11 mouse cellular contexts compared by ENCODE assay signal in the genomic region with DNA sequence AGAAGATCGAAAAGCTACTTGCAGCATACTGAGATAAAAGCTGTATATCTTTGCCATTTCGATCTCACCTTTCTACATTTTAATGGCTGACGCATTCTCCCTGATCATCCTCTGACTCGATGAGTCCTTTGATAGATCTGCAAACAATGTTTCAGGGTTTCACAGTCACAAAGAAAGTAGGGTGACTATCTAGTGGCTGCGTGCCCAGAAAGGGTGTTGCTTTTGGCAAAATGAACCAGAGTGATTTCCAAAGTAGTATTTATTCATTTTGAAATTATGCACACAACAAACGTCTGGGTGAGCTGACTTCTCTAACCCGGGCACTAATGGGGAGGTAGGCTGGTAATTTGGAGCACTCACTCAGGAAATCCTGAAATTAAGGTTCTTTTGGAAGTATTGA.
A peak's percentile ranks its signal among the peaks of the same experiment; 100 is the strongest.
DNase-seq lines count a peak whose midpoint lies in the region; TF ChIP-seq lines count a peak whose summit lies in the region.
"Had no signal": no experiment of that assay in that cellular context is flagged by ENCODE, and none has a peak within 500 bp of the region (broad histone marks: within the 10 kb centered on the region; RNA-seq: fewer than 3 reads in every experiment).

No protein-coding gene starts in this region.

- peak; percentile 5 for DNase-seq in gastrocnemius, postnatal 14 days
- no peak for DNase-seq in gastrocnemius, postnatal 4 days (ENCODE audit: low spot score in 2 of 2)
- DNase-seq in lung, postnatal 36 days: peak; percentile 38
- DNase-seq in lung, postnatal 4 days: no peak
- DNase-seq in heart, adult 9 months (ENCODE audit: low spot score in 2 of 2): peak; percentile 13 to 52
- peak; percentile 17 to 34 for DNase-seq in layer of hippocampus, postnatal 10 days (ENCODE audit: low spot score in 2 of 2)
- no peak for DNase-seq in thymus, adult 2 months
- DNase-seq in left cerebral cortex, adult 8-10 months (ENCODE audit: low spot score in 2 of 2): no peak

- intact Hi-C loops in gastrocnemius, postnatal 14 days (cut with DNase I; ENCODE audit: low total_unique reads): no loop called here

- no peak for TF ChIP-seq POLR2A in thymus, adult 2 months (IDR thresholded peaks at IDR 0.05; ENCODE audit: control insufficient read depth, extremely low read depth, insufficient read depth, low read length, poor library complexity)

- H3K27ac ChIP-seq in thymus, adult 2 months (ENCODE audit: control insufficient read depth, insufficient read depth, low read length): no peak overlapping the region
- H3K27ac ChIP-seq: embryonic facial prominence, embryonic 12.5 days; limb, embryonic 13.5 days had no signal

- no peaks in the 10 kb centered on the region for H3K4me1 ChIP-seq in thymus, adult 2 months (replicated peaks; ENCODE audit: control insufficient read depth, insufficient read depth, low read length)
- H3K4me1 ChIP-seq: embryonic facial prominence, embryonic 12.5 days; limb, embryonic 13.5 days had no signal

- H3K36me3 ChIP-seq in thymus, adult 2 months (ENCODE audit: control insufficient read depth, insufficient read depth, low read length): no peaks in the 10 kb centered on the region
- H3K36me3 ChIP-seq: embryonic facial prominence, embryonic 12.5 days; limb, embryonic 13.5 days had no signal

- no peak for TF ChIP-seq CTCF in thymus, adult 2 months (IDR thresholded peaks at IDR 0.05; ENCODE audit: borderline replicate concordance, control insufficient read depth, extremely low read depth, insufficient read depth, low read length, poor library complexity)

- 93% methylated on average over 7 of the region's 7 CpGs for WGBS in thymus, adult 2 months

- H3K4me3 ChIP-seq in thymus, adult 2 months (ENCODE audit: control insufficient read depth, insufficient read depth, low read length): no peak overlapping the region
- H3K4me3 ChIP-seq: embryonic facial prominence, embryonic 12.5 days; limb, embryonic 13.5 days; myocyte had no signal

- no peaks in the 10 kb centered on the region for H3K27me3 ChIP-seq in thymus, adult 2 months (ENCODE audit: control insufficient read depth, insufficient read depth, low read length)
- H3K27me3 ChIP-seq: embryonic facial prominence, embryonic 12.5 days; limb, embryonic 13.5 days had no signal

Comparison
In these comparisons a context has a peak if more than half of its experiments do, and no peak if none do; other contexts are left out.
1. DNase-seq: peak in gastrocnemius, postnatal 14 days (single experiment), lung, postnatal 36 days (single experiment), heart, adult 9 months (2 of 2) and layer of hippocampus, postnatal 10 days (2 of 2); none in gastrocnemius, postnatal 4 days (0 of 2), lung, postnatal 4 days (0 of 2), thymus, adult 2 months (single experiment) and left cerebral cortex, adult 8-10 months (0 of 2).